Mouse (Mus musculus): ENCODE results near the gene Gpr61. TPM values are rescaled to one million over a fixed set of nuclear protein-coding genes. Genes with fewer than 3 reads are reported as not detected.

Gpr61 gene
- 0.16 TPM for polyA plus RNA-seq (2014; fragmentation: Illumina TruSeq; extraction: RNeasy Lipid Tissue Mini Kit (QIAGEN cat#74804); ENCODE audit: low read depth, low replicate concordance)

GRCm38 (mm10) chr3:108154656-108155055 lies at the start of gene Gpr61:
Gpr61 (minus strand) TSS chr3:108154882.

GRCm38 (mm10) chr3:108200329-108201323 lies 45.9 kb upstream of the Gpr61 start, which contains the start of gene Cyb561d1:
Cyb561d1 (minus strand) TSS chr3:108201212.

GRCm38 (mm10) chr3:108186098-108187047 lies 31.7 kb upstream of the Gpr61 start, which contains the start of gene Amigo1:
Amigo1 (plus strand) TSS chr3:108186335.

GRCm38 (mm10) chr3:108145534-108146445 lies 8.9 kb downstream of the Gpr61 start, which contains the start of gene Gnai3:
Gnai3 (minus strand) TSS chr3:108146146.

Other genes with a start within 250 kb of the Gpr61 start
- 4.3 TPM for gene Gstm7, start 223.1 kb downstream of the Gpr61 start, polyA plus RNA-seq (2014; fragmentation: Illumina TruSeq; extraction: RNeasy Lipid Tissue Mini Kit (QIAGEN cat#74804); ENCODE audit: low read depth, low replicate concordance)
- gene Gstm6, start 211.1 kb downstream of the Gpr61 start, polyA plus RNA-seq (2014; fragmentation: Illumina TruSeq; extraction: RNeasy Lipid Tissue Mini Kit (QIAGEN cat#74804); ENCODE audit: low read depth, low replicate concordance), result 10.1 TPM
- gene Gstm3, start 185.6 kb downstream of the Gpr61 start, polyA plus RNA-seq (2014; fragmentation: Illumina TruSeq; extraction: RNeasy Lipid Tissue Mini Kit (QIAGEN cat#74804); ENCODE audit: low read depth, low replicate concordance), result 11.6 TPM
- gene Gstm2, start 168.4 kb downstream of the Gpr61 start, polyA plus RNA-seq (2014; fragmentation: Illumina TruSeq; extraction: RNeasy Lipid Tissue Mini Kit (QIAGEN cat#74804); ENCODE audit: low read depth, low replicate concordance), result 67.8 TPM
- gene Gstm1, start 136.9 kb downstream of the Gpr61 start, polyA plus RNA-seq (2014; fragmentation: Illumina TruSeq; extraction: RNeasy Lipid Tissue Mini Kit (QIAGEN cat#74804); ENCODE audit: low read depth, low replicate concordance), result 29.8 TPM
- gene Gstm4, start 110.0 kb downstream of the Gpr61 start, polyA plus RNA-seq (2014; fragmentation: Illumina TruSeq; extraction: RNeasy Lipid Tissue Mini Kit (QIAGEN cat#74804); ENCODE audit: low read depth, low replicate concordance), result 2.9 TPM
- 7.4 TPM for gene Ampd2, start 68.2 kb downstream of the Gpr61 start, polyA plus RNA-seq (2014; fragmentation: Illumina TruSeq; extraction: RNeasy Lipid Tissue Mini Kit (QIAGEN cat#74804); ENCODE audit: low read depth, low replicate concordance)
- gene Gnat2, start 62.1 kb downstream of the Gpr61 start, polyA plus RNA-seq (2014; fragmentation: Illumina TruSeq; extraction: RNeasy Lipid Tissue Mini Kit (QIAGEN cat#74804); ENCODE audit: low read depth, low replicate concordance), result 0.88 TPM
- gene Gnai3, start 8.7 kb downstream of the Gpr61 start, polyA plus RNA-seq (2014; fragmentation: Illumina TruSeq; extraction: RNeasy Lipid Tissue Mini Kit (QIAGEN cat#74804); ENCODE audit: low read depth, low replicate concordance), result 306 TPM
- gene Amigo1, start 31.5 kb upstream of the Gpr61 start, polyA plus RNA-seq (2014; fragmentation: Illumina TruSeq; extraction: RNeasy Lipid Tissue Mini Kit (QIAGEN cat#74804); ENCODE audit: low read depth, low replicate concordance), result 7.9 TPM
- 12.4 TPM for gene Cyb561d1, start 46.3 kb upstream of the Gpr61 start, polyA plus RNA-seq (2014; fragmentation: Illumina TruSeq; extraction: RNeasy Lipid Tissue Mini Kit (QIAGEN cat#74804); ENCODE audit: low read depth, low replicate concordance)
- gene Atxn7l2, start 56.1 kb upstream of the Gpr61 start, polyA plus RNA-seq (2014; fragmentation: Illumina TruSeq; extraction: RNeasy Lipid Tissue Mini Kit (QIAGEN cat#74804); ENCODE audit: low read depth, low replicate concordance), result 0.91 TPM
- gene Sypl2, start 71.8 kb upstream of the Gpr61 start, polyA plus RNA-seq (2014; fragmentation: Illumina TruSeq; extraction: RNeasy Lipid Tissue Mini Kit (QIAGEN cat#74804); ENCODE audit: low read depth, low replicate concordance), result 0.19 TPM
- 94.0 TPM for gene Psma5, start 102.0 kb upstream of the Gpr61 start, polyA plus RNA-seq (2014; fragmentation: Illumina TruSeq; extraction: RNeasy Lipid Tissue Mini Kit (QIAGEN cat#74804); ENCODE audit: low read depth, low replicate concordance)
- gene Sort1, start 129.2 kb upstream of the Gpr61 start, polyA plus RNA-seq (2014; fragmentation: Illumina TruSeq; extraction: RNeasy Lipid Tissue Mini Kit (QIAGEN cat#74804); ENCODE audit: low read depth, low replicate concordance), result 149 TPM
- gene Mybphl, start 210.0 kb upstream of the Gpr61 start, polyA plus RNA-seq (2014; fragmentation: Illumina TruSeq; extraction: RNeasy Lipid Tissue Mini Kit (QIAGEN cat#74804); ENCODE audit: low read depth, low replicate concordance), result not detected
- gene Psrc1, start 229.0 kb upstream of the Gpr61 start, polyA plus RNA-seq (2014; fragmentation: Illumina TruSeq; extraction: RNeasy Lipid Tissue Mini Kit (QIAGEN cat#74804); ENCODE audit: low read depth, low replicate concordance), result 0.91 TPM

Data from sigmoid colon, adult 10 weeks (tissue).